Mouse (Mus musculus) hindbrain, embryonic 10.5 days (tissue): ENCODE measurements around the gene Plscr1. TPM values are rescaled to one million over a fixed set of nuclear protein-coding genes. Genes with fewer than 3 reads are reported as not detected.

ENCODE experiments used
- DNase-seq: peaks from one replicate; pipeline ENCODE4 v3.0.0-alpha.2; 2017; ENCODE audit warnings: low spot score
- H3K27ac ChIP-seq: fragments of 300-500 bp; sonication (generic); 2 replicates; pipeline ENCODE4 v1.5.1; 2016; ENCODE audit warnings: mild to moderate bottlenecking, moderate library complexity
- H3K27me3 ChIP-seq: fragments of 300-500 bp; sonication (generic); 2 replicates; pipeline ENCODE4 v1.6.1; 2016; ENCODE audit warnings: mild to moderate bottlenecking; ENCODE audit not compliant: poor library complexity, insufficient read depth, severe bottlenecking
- H3K36me3 ChIP-seq: fragments of 300-500 bp; sonication (generic); 2 replicates; pipeline ENCODE4 v1.6.1; 2016; ENCODE audit warnings: mild to moderate bottlenecking, moderate library complexity
- H3K4me1 ChIP-seq: fragments of 300-500 bp; sonication (generic); replicated peaks from 2 replicates; pipeline ENCODE4 v1.6.1; 2016; ENCODE audit warnings: mild to moderate bottlenecking
- H3K4me3 ChIP-seq: fragments of 300-500 bp; sonication (generic); 2 replicates; pipeline ENCODE4 v1.5.1; 2016; ENCODE audit warnings: mild to moderate bottlenecking, moderate library complexity
- H3K9me3 ChIP-seq: fragments of 300-500 bp; sonication (generic); 2 replicates; pipeline ENCODE4 v1.6.1; 2016; ENCODE audit warnings: mild to moderate bottlenecking, moderate library complexity
- WGBS: fragments of 180-500 bp; shearing (Covaris S2); methylation state at CpG from one replicate; pipeline ENCODE4 v1.1.7; 2016; 5-methylcytosine and 5-hydroxymethylcytosine counted together
- polyA plus RNA-seq: library from polyadenylated mRNA; unstranded; fragments of >200 nt; fragmentation: Nextera tagmentation; extraction: Ambion mirVana; gene quantifications from 2 replicates; pipeline ENCODE4 v1.2.1, GENCODE M21; 2016

The Plscr1 gene
- polyA plus RNA-seq, 1 experiment from 2014 or later: 26.8 TPM

DNA sequence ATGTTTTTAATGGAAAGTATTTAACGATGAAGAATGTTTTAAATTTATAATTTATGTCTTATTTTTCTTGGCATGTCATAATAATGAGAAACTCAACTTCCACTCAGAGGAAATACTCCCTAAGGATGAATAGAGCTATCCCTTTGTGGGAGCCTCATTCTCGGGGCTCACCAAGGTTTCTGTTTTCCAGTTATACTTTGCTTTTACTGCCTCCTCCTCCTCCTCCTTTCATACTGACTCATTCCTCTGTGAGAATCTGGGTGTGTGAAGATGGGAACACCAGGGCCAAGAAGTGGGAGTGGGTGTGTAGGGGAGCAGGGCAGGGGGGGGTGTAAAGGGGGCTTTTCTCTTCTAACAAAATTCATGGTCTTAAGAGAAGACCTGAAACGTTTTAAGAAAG, 43.4 kb downstream of the Plscr1 start:
- Histone ChIP-seq H3K4me1 (no peaks in the 10 kb centered on the region), H3K4me3 (no peak overlapping the region), H3K27me3 (no peaks in the 10 kb centered on the region), H3K36me3 (no peaks in the 10 kb centered on the region), H3K9me3 (no peaks in the 10 kb centered on the region), H3K27ac (no peak overlapping the region)
- 78% methylated on average over 3 of the region's 3 CpGs for WGBS
- DNase-seq: no peak

- H3K36me3 ChIP-seq: no peaks in the 10 kb centered on the region
- no peak overlapping the region for H3K4me3 ChIP-seq
- no peaks in the 10 kb centered on the region for H3K27me3 ChIP-seq
- no peak for DNase-seq
- H3K9me3 ChIP-seq: no peaks in the 10 kb centered on the region
- WGBS: 90% methylated on average over 2 of the region's 2 CpGs
- H3K27ac ChIP-seq: no peak overlapping the region
- no peaks in the 10 kb centered on the region for H3K4me1 ChIP-seq
These were observed 44.3 kb downstream of the Plscr1 start for GRCm38 (mm10) chr9:92293560-92294548.

DNA sequence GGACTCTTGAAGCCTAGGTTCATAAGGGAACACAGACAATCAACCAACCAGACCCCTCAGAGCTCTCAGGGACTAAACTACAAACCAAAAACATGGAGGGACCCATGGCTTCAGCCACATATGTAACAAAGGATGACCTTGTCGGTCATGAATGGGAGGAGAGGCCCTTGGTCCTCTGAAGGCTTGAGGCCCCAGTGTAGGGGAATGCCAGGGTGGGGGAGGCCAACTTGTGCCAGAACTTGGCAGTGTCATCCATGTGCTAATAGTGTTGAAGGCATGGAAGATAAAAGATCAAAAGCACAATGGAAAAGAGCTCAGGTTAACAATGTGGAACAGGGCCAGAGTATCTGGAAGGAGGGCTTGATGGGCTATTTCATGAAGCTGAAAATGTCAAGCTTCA, 48.7 kb downstream of the Plscr1 start:
- no peaks in the 10 kb centered on the region for H3K27me3 ChIP-seq
- H3K4me1 ChIP-seq: no peaks in the 10 kb centered on the region
- no peak overlapping the region for H3K4me3 ChIP-seq
- no peaks in the 10 kb centered on the region for H3K9me3 ChIP-seq
- no peak for DNase-seq
- WGBS: 86% methylated on average over 1 of the region's 1 CpGs
- no peaks in the 10 kb centered on the region for H3K36me3 ChIP-seq
- H3K27ac ChIP-seq: no peak overlapping the region

DNA sequence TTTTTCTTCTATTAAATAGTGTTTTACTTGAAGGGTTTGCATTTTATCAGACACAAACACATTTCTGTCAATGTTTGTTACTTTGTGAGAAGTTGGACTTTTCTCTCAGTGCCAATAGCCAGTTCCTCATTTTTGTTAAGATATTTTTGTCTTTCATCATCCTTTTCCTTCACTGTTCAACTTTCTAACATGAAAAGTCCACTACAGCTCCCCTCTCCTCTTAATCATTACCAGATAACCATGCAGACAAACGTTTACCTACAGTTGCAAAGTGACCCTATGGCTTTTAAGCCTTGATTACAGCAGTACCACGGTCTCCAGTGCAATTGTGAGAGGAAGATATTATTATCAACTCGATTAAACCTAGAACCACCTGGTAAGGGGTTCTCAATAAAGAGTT, 51.7 kb downstream of the Plscr1 start:
- no peaks in the 10 kb centered on the region for H3K36me3 ChIP-seq
- 71% methylated on average over 3 of the region's 3 CpGs for WGBS
- no peak overlapping the region for H3K27ac ChIP-seq
- no peaks in the 10 kb centered on the region for H3K27me3 ChIP-seq
- no peak for DNase-seq
- H3K4me3 ChIP-seq: no peak overlapping the region
- peaks cover 4% of the 10 kb centered on the region; the same call in 1 of the 2 replicates for H3K4me1 ChIP-seq
- H3K9me3 ChIP-seq: no peaks in the 10 kb centered on the region

- WGBS: 77% methylated on average over 8 of the region's 8 CpGs
- Histone ChIP-seq H3K4me1 (peaks cover 4% of the 10 kb centered on the region; the same call in 1 of the 2 replicates), H3K27ac (no peak overlapping the region), H3K27me3 (no peaks in the 10 kb centered on the region), H3K9me3 (no peaks in the 10 kb centered on the region), H3K36me3 (no peaks in the 10 kb centered on the region), H3K4me3 (no peak overlapping the region)
- no peak for DNase-seq
These were observed 55.5 kb downstream of the Plscr1 start for GRCm38 (mm10) chr9:92305075-92305474.

DNA sequence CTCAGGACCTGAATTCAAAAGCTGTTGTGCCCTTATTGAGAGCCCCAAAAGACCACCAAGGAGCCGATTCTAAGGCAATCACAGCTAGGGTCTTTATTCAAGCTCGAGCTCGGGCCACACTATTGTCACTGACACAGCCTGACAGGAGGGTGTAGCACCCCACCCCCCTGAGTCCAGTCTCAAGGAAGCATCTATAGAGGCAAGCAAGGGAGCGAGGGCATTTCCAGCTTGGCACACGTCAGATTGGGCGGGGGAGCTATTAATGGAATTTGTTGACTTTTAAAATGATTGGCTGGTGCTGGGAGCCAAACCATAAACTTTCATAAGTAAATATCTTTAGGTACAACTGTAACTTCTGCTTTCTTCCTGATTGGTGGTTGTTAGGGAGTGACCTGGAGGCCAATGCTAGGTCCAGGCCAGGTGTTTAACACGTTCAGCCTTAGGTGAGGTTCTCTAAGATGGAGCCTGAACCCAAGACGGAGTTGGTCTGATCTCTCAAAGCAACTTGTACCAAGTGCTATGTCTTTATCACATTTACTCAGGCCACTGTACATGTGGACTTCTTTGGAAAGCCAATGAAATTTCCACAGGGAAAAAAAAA, 56.2 kb downstream of the Plscr1 start:
- H3K27me3 ChIP-seq: no peaks in the 10 kb centered on the region
- H3K36me3 ChIP-seq: no peaks in the 10 kb centered on the region
- DNase-seq: no peak
- no peak overlapping the region for H3K27ac ChIP-seq
- peaks cover 4% of the 10 kb centered on the region; the same call in 1 of the 2 replicates for H3K4me1 ChIP-seq
- no peaks in the 10 kb centered on the region for H3K9me3 ChIP-seq
- WGBS: 68% methylated on average over 8 of the region's 8 CpGs
- no peak overlapping the region for H3K4me3 ChIP-seq

DNA sequence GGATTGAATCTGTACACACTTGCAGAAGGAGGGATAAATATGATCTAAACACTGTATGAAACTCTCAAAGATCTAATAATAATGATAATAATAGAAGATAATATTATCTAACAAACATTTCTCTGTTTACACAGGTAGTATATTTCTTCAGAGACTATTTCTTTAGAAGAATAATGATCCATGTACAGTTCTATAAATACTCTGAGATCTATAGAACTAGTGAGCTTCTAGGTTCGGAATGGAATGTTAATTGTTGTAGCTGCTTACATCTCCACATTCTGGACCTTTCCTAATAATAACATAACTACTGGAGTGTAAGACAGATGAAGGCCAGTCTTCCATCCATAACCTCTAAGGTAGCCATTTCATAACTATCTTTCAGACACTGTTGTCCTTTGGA, 59.5 kb downstream of the Plscr1 start, which contains the start of gene 1700057G04Rik:
TSS of gene 1700057G04Rik (plus strand) at position 301 of the 400 bp plus-strand sequence.
- Histone ChIP-seq H3K27me3 (no peaks in the 10 kb centered on the region), H3K4me3 (no peak within 1 kb of the TSS), H3K4me1 (peaks cover 4% of the 10 kb centered on the region; the same call in 1 of the 2 replicates), H3K36me3 (no peaks in the 10 kb centered on the region), H3K9me3 (no peaks in the 10 kb centered on the region), H3K27ac (no peak within 1 kb of the TSS)
- no peak for DNase-seq
- WGBS: 93% methylated on average over 1 of the region's 1 CpGs

GRCm38 (mm10) chr9:92316791-92317190, 67.2 kb downstream of the Plscr1 start:
- H3K27ac ChIP-seq: no peak overlapping the region
- no peaks in the 10 kb centered on the region for H3K9me3 ChIP-seq
- H3K4me3 ChIP-seq: no peak overlapping the region
- no peaks in the 10 kb centered on the region for H3K27me3 ChIP-seq
- no peaks in the 10 kb centered on the region for H3K36me3 ChIP-seq
- no peak for DNase-seq
- 93% methylated on average over 3 of the region's 3 CpGs for WGBS
- no peaks in the 10 kb centered on the region for H3K4me1 ChIP-seq

Other genes with a start within 250 kb of the Plscr1 start
- not detected in 2 replicates for gene Plscr5, start 56.8 kb upstream of the Plscr1 start, polyA plus RNA-seq
- 0.17 and 0.77 TPM in 2 replicates for gene Plscr2, start 25.9 kb downstream of the Plscr1 start, polyA plus RNA-seq
- not detected in 2 replicates for gene 1700057G04Rik, start 59.6 kb downstream of the Plscr1 start, polyA plus RNA-seq
- 0.88 and 1.1 TPM in 2 replicates for gene Plscr4, start 207.6 kb downstream of the Plscr1 start, polyA plus RNA-seq